Mouse (Mus musculus): ENCODE measurements at regions not wholly inside any gene's neighbourhood (a gene's known extent, or its start where the extent isn't known, plus 50 kb on each side); places are given as distances from the start of the nearest gene placed in this dataset.
"Not testable (repeated sequence)": the region's sequence is repeated elsewhere in the genome, so short reads cannot be mapped to it uniquely, and the experiment has no call there.

GRCm38 (mm10) chr11:12913401-12913800, 448.6 kb upstream of the Cobl start:
- ATAC-seq (replicated peaks in 1 of 2; ENCODE audit: insufficient read depth in 1 of 2, low FRiP score in 2 of 2, low TSS enrichment in 1 of 2, low read depth in 1 of 2, poor library complexity in 2 of 2, severe bottlenecking in 2 of 2): not testable (repeated sequence)

DNA sequence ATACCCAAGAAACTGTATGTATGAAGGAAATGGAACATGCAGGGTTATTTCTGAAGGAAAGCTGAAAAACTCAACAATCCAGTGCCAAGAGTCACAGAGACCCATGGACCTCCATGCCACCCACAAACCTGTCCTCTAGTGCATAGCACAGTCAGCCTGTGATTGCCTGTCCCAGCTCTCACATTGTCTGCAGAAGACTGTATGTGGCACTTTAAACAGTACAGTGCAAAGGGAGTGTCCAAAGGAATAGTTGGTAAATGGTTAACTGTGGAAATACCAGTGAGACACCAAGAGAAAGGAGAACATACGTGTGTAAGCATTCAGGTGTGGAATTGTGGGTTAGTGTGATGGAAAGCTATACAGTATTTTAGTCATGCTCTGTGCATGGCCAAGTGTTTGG, 409.0 kb upstream of the Cobl start:
- ATAC-seq (replicated peaks in 1 of 2; ENCODE audit: insufficient read depth in 1 of 2, low FRiP score in 2 of 2, low TSS enrichment in 1 of 2, low read depth in 1 of 2, poor library complexity in 2 of 2, severe bottlenecking in 2 of 2): no peak

DNA sequence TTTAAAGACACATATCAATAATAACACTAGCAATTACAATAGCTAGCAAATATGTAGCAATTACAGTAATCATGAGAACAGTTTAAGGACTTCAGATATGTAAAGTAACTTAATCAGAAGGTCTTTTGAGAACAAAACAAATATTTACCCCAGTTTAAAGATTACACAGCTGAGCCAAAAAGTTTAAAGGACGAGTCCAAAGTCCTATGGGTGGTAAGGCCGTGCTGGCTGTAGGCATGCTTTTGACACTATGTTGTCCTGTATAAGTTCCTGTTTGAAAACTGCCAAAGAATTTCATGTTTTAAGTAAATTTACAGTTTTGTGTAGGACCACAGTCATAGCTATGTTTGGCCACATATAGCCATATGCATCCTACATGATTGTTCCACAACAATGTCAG, 408.0 kb upstream of the Cobl start:
- ATAC-seq (replicated peaks in 1 of 2; ENCODE audit: insufficient read depth in 1 of 2, low FRiP score in 2 of 2, low TSS enrichment in 1 of 2, low read depth in 1 of 2, poor library complexity in 2 of 2, severe bottlenecking in 2 of 2): no peak

- no peak for ATAC-seq (replicated peaks in 1 of 2; ENCODE audit: insufficient read depth in 1 of 2, low FRiP score in 2 of 2, low TSS enrichment in 1 of 2, low read depth in 1 of 2, poor library complexity in 2 of 2, severe bottlenecking in 2 of 2)
These were observed 407.6 kb upstream of the Cobl start for GRCm38 (mm10) chr11:12872399-12872798.

DNA sequence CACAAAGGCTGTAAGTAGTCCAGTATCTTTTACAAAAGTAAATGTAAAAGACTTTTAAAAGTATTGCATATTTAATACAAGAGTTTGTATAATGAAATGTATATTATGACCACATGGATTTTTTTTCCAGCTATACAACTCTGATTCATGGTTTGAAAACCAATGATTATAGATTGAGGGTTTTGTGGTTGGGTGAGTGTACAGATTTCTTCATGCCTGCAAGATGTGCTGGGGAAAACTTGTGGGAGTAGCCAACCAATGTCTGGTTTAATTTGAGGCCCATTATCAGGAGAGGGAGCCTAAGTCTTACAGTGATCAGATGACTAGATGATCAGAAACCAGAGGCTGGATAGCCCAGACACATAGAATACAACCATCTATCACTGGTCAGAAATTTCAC, 402.8 kb upstream of the Cobl start:
- ATAC-seq (replicated peaks in 1 of 2; ENCODE audit: insufficient read depth in 1 of 2, low FRiP score in 2 of 2, low TSS enrichment in 1 of 2, low read depth in 1 of 2, poor library complexity in 2 of 2, severe bottlenecking in 2 of 2): no peak

DNA sequence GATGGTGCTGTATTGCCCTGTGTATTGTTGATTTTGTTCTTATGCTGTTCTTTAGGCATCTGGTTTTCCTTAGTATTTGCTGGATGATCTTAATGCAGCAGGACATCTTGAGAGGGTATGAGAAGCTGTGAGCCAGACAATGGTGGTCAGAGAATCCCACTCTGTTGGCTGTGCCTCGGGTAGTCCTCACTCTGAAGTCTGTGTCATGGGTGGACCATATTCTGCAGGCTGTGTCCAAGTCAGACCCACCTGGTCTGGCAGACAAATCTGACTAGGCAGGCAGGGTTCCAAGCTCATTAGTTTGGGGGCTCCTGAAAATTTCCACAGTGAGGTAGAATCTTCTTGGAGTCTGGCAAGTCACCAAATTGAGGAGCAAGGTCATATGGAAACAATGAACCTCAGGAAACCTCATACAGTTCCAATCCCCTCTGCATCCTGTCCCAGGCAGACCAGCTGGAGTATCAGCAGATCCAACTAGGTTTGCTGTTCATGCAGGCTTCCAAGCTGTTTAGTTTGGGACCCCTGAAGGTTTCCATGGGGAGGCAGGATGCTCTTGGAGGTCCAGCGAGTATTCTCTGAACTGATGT, 400.4 kb upstream of the Cobl start:
- ATAC-seq (replicated peaks in 1 of 2; ENCODE audit: insufficient read depth in 1 of 2, low FRiP score in 2 of 2, low TSS enrichment in 1 of 2, low read depth in 1 of 2, poor library complexity in 2 of 2, severe bottlenecking in 2 of 2): no peak

DNA sequence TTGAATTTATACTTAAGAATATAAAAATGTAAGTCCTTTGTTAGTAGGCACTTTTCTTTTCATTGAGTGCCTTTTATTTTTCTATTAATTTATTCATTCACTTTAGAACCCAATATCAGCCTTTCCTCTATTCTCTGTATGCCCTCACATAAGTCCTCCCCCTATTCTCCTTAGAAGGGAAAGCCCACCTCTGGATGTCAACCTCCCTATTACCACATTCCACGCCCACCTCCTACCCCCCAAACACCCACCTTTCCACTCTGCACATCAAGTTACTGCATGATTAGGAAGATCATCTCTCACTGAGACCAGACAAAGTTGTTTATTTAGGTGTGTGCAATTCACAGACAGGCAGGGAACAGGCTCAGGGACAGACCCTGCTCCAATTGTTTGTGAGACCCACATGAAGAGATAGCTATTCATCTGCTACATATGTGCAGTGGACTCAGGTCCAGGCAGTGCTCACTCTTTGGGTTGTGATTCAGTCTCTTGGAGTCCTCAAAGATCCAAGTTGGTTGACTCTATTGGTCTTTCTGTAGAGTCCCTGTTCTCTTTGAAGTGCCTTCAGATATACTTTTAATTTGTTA, 394.7 kb upstream of the Cobl start:
- ATAC-seq (replicated peaks in 1 of 2; ENCODE audit: insufficient read depth in 1 of 2, low FRiP score in 2 of 2, low TSS enrichment in 1 of 2, low read depth in 1 of 2, poor library complexity in 2 of 2, severe bottlenecking in 2 of 2): peak in 1 of 2 experiments; percentile 42; a peak in 1 of 4 replicates

GRCm38 (mm10) chr11:12858274-12858884, 393.6 kb upstream of the Cobl start:
- no peak for ATAC-seq (replicated peaks in 1 of 2; ENCODE audit: insufficient read depth in 1 of 2, low FRiP score in 2 of 2, low TSS enrichment in 1 of 2, low read depth in 1 of 2, poor library complexity in 2 of 2, severe bottlenecking in 2 of 2)

GRCm38 (mm10) chr11:12857358-12858199, 392.8 kb upstream of the Cobl start:
- ATAC-seq (replicated peaks in 1 of 2; ENCODE audit: insufficient read depth in 1 of 2, low FRiP score in 2 of 2, low TSS enrichment in 1 of 2, low read depth in 1 of 2, poor library complexity in 2 of 2, severe bottlenecking in 2 of 2): no peak

DNA sequence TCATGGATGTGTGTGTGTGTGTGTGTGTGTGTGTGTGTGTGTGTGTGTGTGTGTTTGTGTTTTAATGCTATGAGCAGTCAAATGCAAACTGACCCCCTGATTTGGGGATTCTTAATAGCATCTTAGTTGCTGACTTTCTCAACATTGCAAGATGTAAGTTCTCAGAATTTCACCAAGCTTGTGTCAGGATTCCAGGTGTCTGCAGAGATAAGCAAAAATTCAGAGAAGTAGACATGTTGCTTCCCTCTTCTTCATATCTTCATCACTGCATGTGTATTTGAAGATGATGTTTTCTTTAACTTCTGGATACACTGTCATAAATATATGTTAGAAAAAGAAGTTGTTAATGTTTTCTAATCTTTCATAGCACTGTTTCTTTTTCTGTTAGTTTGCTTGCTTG, 383.0 kb upstream of the Cobl start:
- no peak for ATAC-seq (replicated peaks in 1 of 2; ENCODE audit: insufficient read depth in 1 of 2, low FRiP score in 2 of 2, low TSS enrichment in 1 of 2, low read depth in 1 of 2, poor library complexity in 2 of 2, severe bottlenecking in 2 of 2)

- ATAC-seq (replicated peaks in 1 of 2; ENCODE audit: insufficient read depth in 1 of 2, low FRiP score in 2 of 2, low TSS enrichment in 1 of 2, low read depth in 1 of 2, poor library complexity in 2 of 2, severe bottlenecking in 2 of 2): no peak
These were observed 379.1 kb upstream of the Cobl start for GRCm38 (mm10) chr11:12843631-12844423.

GRCm38 (mm10) chr11:12841393-12841792, 376.6 kb upstream of the Cobl start:
- no peak for ATAC-seq (replicated peaks in 1 of 2; ENCODE audit: insufficient read depth in 1 of 2, low FRiP score in 2 of 2, low TSS enrichment in 1 of 2, low read depth in 1 of 2, poor library complexity in 2 of 2, severe bottlenecking in 2 of 2)

DNA sequence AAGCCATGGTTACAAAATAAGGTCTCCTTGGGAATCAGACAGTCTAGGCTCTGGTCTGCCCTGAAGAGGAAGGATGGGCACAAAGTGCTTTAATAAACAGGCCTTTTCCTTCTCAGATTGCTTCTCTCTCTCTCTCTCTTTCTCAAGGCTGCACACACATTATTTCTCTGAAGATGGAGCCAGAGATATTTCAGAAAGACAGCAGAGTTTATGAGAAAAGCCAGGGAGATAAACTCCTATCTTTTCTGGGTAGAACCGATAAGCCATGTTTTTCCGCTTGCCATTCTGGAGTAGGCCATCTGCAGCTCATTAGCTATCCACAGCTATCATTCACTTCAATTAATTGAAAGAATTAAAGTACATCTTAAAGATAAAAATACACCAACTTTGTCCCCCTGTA, 373.2 kb upstream of the Cobl start:
- ATAC-seq (replicated peaks in 1 of 2; ENCODE audit: insufficient read depth in 1 of 2, low FRiP score in 2 of 2, low TSS enrichment in 1 of 2, low read depth in 1 of 2, poor library complexity in 2 of 2, severe bottlenecking in 2 of 2): no peak

DNA sequence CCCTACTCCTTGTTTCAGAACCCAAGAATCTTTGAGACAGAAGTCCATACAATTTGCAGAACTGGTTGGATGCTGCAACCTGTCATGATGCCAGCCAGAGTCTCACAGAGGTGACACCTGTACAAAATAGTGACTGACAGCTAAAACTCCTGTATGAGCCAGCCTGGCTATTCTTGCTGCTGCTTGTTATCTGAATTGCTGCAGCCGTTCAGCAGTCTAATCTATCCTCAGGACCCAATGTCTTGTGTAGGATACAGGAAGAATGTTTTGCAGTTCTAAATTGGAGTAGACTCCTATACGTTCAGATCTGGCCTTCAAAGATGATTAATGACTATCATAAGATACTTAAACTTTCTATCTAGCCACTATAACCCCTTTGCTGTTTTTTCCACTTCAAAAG, 372.6 kb upstream of the Cobl start:
- no peak for ATAC-seq (replicated peaks in 1 of 2; ENCODE audit: insufficient read depth in 1 of 2, low FRiP score in 2 of 2, low TSS enrichment in 1 of 2, low read depth in 1 of 2, poor library complexity in 2 of 2, severe bottlenecking in 2 of 2)

DNA sequence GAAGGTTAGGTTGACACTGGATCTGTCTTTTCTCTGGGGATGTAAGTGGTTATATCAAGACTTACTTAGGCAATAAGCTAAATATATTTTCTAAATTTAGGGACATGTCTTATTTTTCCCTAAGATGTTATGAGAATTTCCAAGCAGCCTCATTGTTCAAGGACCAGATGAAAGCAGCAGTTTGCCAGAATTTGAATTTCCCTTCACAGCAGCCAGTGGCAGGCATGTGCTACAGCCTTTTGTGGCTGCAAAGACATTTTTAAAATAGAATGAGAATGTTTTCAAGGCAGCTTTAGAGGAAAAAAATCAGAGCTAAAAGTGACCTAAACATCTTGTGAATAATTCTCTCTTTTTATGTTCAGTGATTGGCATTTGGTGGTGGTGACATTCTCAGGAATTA, 371.6 kb upstream of the Cobl start:
- ATAC-seq (replicated peaks in 1 of 2; ENCODE audit: insufficient read depth in 1 of 2, low FRiP score in 2 of 2, low TSS enrichment in 1 of 2, low read depth in 1 of 2, poor library complexity in 2 of 2, severe bottlenecking in 2 of 2): no peak

DNA sequence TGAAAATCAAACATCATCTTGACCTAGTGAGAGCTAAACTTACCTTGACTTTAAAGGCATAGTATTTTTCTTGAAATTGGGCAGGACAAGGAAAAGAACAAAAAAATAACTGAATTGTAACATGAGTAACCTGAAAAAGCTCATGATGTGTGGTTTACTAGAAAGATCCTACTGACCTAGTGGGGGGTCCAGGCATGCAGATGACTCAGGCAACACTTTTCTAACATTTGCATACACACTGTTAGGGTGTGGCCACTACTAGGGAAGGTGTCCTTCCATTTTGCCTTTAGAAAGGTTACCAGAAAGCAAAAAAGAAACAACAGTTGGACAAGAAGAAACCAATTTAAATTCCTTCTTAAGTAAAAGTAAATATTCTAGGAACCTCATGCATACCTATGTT, 347.3 kb upstream of the Cobl start:
- ATAC-seq (replicated peaks in 1 of 2; ENCODE audit: insufficient read depth in 1 of 2, low FRiP score in 2 of 2, low TSS enrichment in 1 of 2, low read depth in 1 of 2, poor library complexity in 2 of 2, severe bottlenecking in 2 of 2): no peak

GRCm38 (mm10) chr11:12810949-12811881, 346.5 kb upstream of the Cobl start:
- ATAC-seq (replicated peaks in 1 of 2; ENCODE audit: insufficient read depth in 1 of 2, low FRiP score in 2 of 2, low TSS enrichment in 1 of 2, low read depth in 1 of 2, poor library complexity in 2 of 2, severe bottlenecking in 2 of 2): peak; percentile 85 to 94

Measured in hematopoietic stem cell, adult 5-6 weeks (primary cell).